Mouse (Mus musculus) forebrain, postnatal 0 days (tissue): ENCODE results near the gene Plcl2. TPM values are rescaled to one million over a fixed set of nuclear protein-coding genes. Genes with fewer than 3 reads are reported as not detected.
A peak's percentile ranks its signal among the peaks of the same experiment; 100 is the strongest.

ENCODE experiments used
- ATAC-seq: fragments of 200-750 bp; cut with Nextera tagmentation; 2 replicates; pipeline ENCODE4 v1.8.0; 2017; ENCODE audit warnings: mild to moderate bottlenecking, moderate library complexity
- DNase-seq: peaks from one replicate; pipeline ENCODE4 v3.0.0-alpha.2; 2015
- H3K27ac ChIP-seq: fragments of 300-500 bp; sonication (generic); 2 replicates; pipeline ENCODE4 v1.5.1; 2014; ENCODE audit warnings: low read depth, mild to moderate bottlenecking, antibody characterized with exemption, low read length, moderate library complexity, mixed read lengths
- H3K27me3 ChIP-seq: fragments of 300-500 bp; sonication (generic); 2 replicates; pipeline ENCODE4 v1.6.1; 2014; ENCODE audit warnings: mild to moderate bottlenecking, low read length, mixed read lengths; ENCODE audit not compliant: insufficient read depth
- H3K36me3 ChIP-seq: fragments of 300-500 bp; sonication (generic); 2 replicates; pipeline ENCODE4 v1.6.1; 2014; ENCODE audit warnings: mild to moderate bottlenecking, moderate library complexity; ENCODE audit not compliant: insufficient read depth
- H3K4me1 ChIP-seq: fragments of 300-500 bp; sonication (generic); 2 replicates; pipeline ENCODE4 v1.6.1; 2014; ENCODE audit warnings: antibody characterized with exemption; ENCODE audit not compliant: insufficient read depth
- H3K4me2 ChIP-seq: fragments of 300-500 bp; sonication (generic); 2 replicates; pipeline ENCODE4 v1.6.1; 2014; ENCODE audit warnings: low read depth, mild to moderate bottlenecking, moderate library complexity
- H3K4me3 ChIP-seq: fragments of 300-500 bp; sonication (generic); 2 replicates; pipeline ENCODE4 v1.5.1; 2014; ENCODE audit warnings: low read depth, low read length, mixed read lengths
- H3K9ac ChIP-seq: fragments of 300-500 bp; sonication (generic); 2 replicates; pipeline ENCODE4 v1.6.1; 2014; ENCODE audit warnings: mild to moderate bottlenecking
- H3K9me3 ChIP-seq: fragments of 300-500 bp; sonication (generic); 2 replicates; pipeline ENCODE4 v1.6.1; 2016; ENCODE audit warnings: low read length
- CTCF ChIP-seq: sonication (generic); IDR thresholded peaks from 2 replicates; pipeline ENCODE4 v1.5.1; 2016; ENCODE audit warnings: antibody characterized with exemption, control low read depth, low read depth
- WGBS: fragments of 180-500 bp; shearing (Covaris S2); extraction: QIAGEN DNeasy Blood & Tissue Kit; methylation state at CpG from one replicate; pipeline ENCODE4 v1.1.7; 2014; 5-methylcytosine and 5-hydroxymethylcytosine counted together
- polyA plus RNA-seq: library from polyadenylated mRNA; unstranded; fragments of >200 nt; fragmentation: Nextera tagmentation; extraction: Ambion mirVana; gene quantifications from 2 replicates; pipeline ENCODE4 v1.2.1, GENCODE M21; 2015
- total RNA-seq: library from RNA; depleted of rRNA; stranded (reverse); fragments of >200 nt; gene quantifications from 2 replicates; pipeline ENCODE4 v1.2.3, GENCODE M21; 2014; rRNA removed

Plcl2 gene
- total and polyA plus RNA-seq, 2 experiments from 2014 or later: 9.8 to 59.3 TPM

GRCm38 (mm10) chr17:50733390-50733789 is 224.2 kb downstream of the Plcl2 start:
- H3K4me3 ChIP-seq: no peak overlapping the region
- H3K27ac ChIP-seq: no peak overlapping the region
- H3K4me2 ChIP-seq: no peak overlapping the region
- TF ChIP-seq CTCF: no peak
- ATAC-seq (no peak), DNase-seq (no peak)
- H3K36me3 ChIP-seq: no peaks in the 10 kb centered on the region; the same call in 1 of the 2 replicates
- no peak overlapping the region for H3K9ac ChIP-seq
- H3K4me1 ChIP-seq: no peaks in the 10 kb centered on the region
- H3K27me3 ChIP-seq: no peaks in the 10 kb centered on the region
- WGBS: 89% methylated on average over 7 of the region's 7 CpGs
- no peaks in the 10 kb centered on the region for H3K9me3 ChIP-seq

GRCm38 (mm10) chr17:50734781-50735180 is 225.6 kb downstream of the Plcl2 start:
- no peaks in the 10 kb centered on the region for H3K27me3 ChIP-seq
- no peak for TF ChIP-seq CTCF
- no peak for ATAC-seq
- no peak for DNase-seq
- no peak overlapping the region for H3K9ac ChIP-seq
- 92% methylated on average over 6 of the region's 6 CpGs for WGBS
- no peaks in the 10 kb centered on the region for H3K4me1 ChIP-seq
- H3K4me2 ChIP-seq: no peak overlapping the region
- no peaks in the 10 kb centered on the region; the same call in 1 of the 2 replicates for H3K36me3 ChIP-seq
- no peaks in the 10 kb centered on the region for H3K9me3 ChIP-seq
- no peak overlapping the region for H3K4me3 ChIP-seq
- H3K27ac ChIP-seq: no peak overlapping the region

- no peak overlapping the region for H3K4me3 ChIP-seq
- 78% methylated on average over 4 of the region's 4 CpGs for WGBS
- no peak for TF ChIP-seq CTCF
- no peaks in the 10 kb centered on the region for H3K27me3 ChIP-seq
- DNase-seq: no peak
- H3K36me3 ChIP-seq: no peaks in the 10 kb centered on the region; the same call in 1 of the 2 replicates
- H3K4me1 ChIP-seq: no peaks in the 10 kb centered on the region
- ATAC-seq: peak; percentile 21; the same call in 1 of the 2 replicates
- H3K9me3 ChIP-seq: no peaks in the 10 kb centered on the region
- no peak overlapping the region for H3K27ac ChIP-seq
- H3K4me2 ChIP-seq: no peak overlapping the region
- no peak overlapping the region for H3K9ac ChIP-seq
Measured at GRCm38 (mm10) chr17:50735382-50735954, 226.3 kb downstream of the Plcl2 start.

GRCm38 (mm10) chr17:50735955-50736533 is 226.8 kb downstream of the Plcl2 start:
- Histone ChIP-seq H3K9ac (no peak overlapping the region), H3K9me3 (no peaks in the 10 kb centered on the region), H3K4me2 (no peak overlapping the region), H3K4me3 (no peak overlapping the region), H3K27ac (no peak overlapping the region), H3K36me3 (no peaks in the 10 kb centered on the region; the same call in 1 of the 2 replicates), H3K4me1 (no peaks in the 10 kb centered on the region), H3K27me3 (no peaks in the 10 kb centered on the region)
- DNase-seq (peak; percentile 34), ATAC-seq (peak; percentile 48)
- 45% methylated on average over 8 of the region's 8 CpGs for WGBS
- TF ChIP-seq CTCF: no peak

GRCm38 (mm10) chr17:50737068-50737467 is 227.9 kb downstream of the Plcl2 start:
- 63% methylated on average over 2 of the region's 2 CpGs for WGBS
- DNase-seq (no peak), ATAC-seq (no peak)
- no peak overlapping the region for H3K27ac ChIP-seq
- TF ChIP-seq CTCF: no peak
- H3K27me3 ChIP-seq: no peaks in the 10 kb centered on the region
- H3K9ac ChIP-seq: no peak overlapping the region
- H3K9me3 ChIP-seq: no peaks in the 10 kb centered on the region
- H3K4me3 ChIP-seq: no peak overlapping the region
- H3K36me3 ChIP-seq: no peaks in the 10 kb centered on the region; the same call in 1 of the 2 replicates
- no peak overlapping the region for H3K4me2 ChIP-seq
- H3K4me1 ChIP-seq: no peaks in the 10 kb centered on the region

Other genes with a start within 250 kb of the Plcl2 start
- gene Dazl, start 215.8 kb upstream of the Plcl2 start, total RNA-seq: 0.85 and 4.2 TPM in 2 replicates
- 1.3 and 1.8 TPM in 2 replicates for gene Dazl, start 215.8 kb upstream of the Plcl2 start, polyA plus RNA-seq